Mouse (Mus musculus): Measurements from ENCODE around the gene Wapl. TPM values are rescaled to one million over a fixed set of nuclear protein-coding genes. Genes with fewer than 3 reads are reported as not detected.

Gene Wapl
- 24.9 and 26.3 TPM in 2 replicates for polyA plus RNA-seq (2015; fragmentation: Nextera tagmentation; extraction: Ambion mirVana)

- no peaks in the 10 kb centered on the region for H3K9me3 ChIP-seq
- WGBS: under 1% methylated on average over 82 of the region's 90 CpGs
- peak; percentile 100 for ATAC-seq (ENCODE audit: low FRiP score, low read depth)
- H3K9ac ChIP-seq: peak within 1 kb of the TSS; percentile 99
- H3K36me3 ChIP-seq: peaks cover 10% of the 10 kb centered on the region
- H3K27ac ChIP-seq: peak within 1 kb of the TSS; percentile 90
- peaks cover 12% of the 10 kb centered on the region for H3K4me1 ChIP-seq
- H3K4me3 ChIP-seq: peak within 1 kb of the TSS; percentile 98
- H3K4me2 ChIP-seq (replicated peaks): peak within 1 kb of the TSS; percentile 79
- no peaks in the 10 kb centered on the region for H3K27me3 ChIP-seq
Measured at GRCm38 (mm10) chr14:34673395-34674228, at the start of gene Wapl. Gene Wapl, plus strand, starts transcription at chr14:34673928.

GRCm38 (mm10) chr14:34626824-34627223 is 46.9 kb upstream of the Wapl start:
- H3K4me2 ChIP-seq (replicated peaks): no peak overlapping the region
- H3K36me3 ChIP-seq: no peaks in the 10 kb centered on the region
- 85% methylated on average over 7 of the region's 7 CpGs for WGBS
- no peak overlapping the region for H3K4me3 ChIP-seq
- no peak overlapping the region for H3K9ac ChIP-seq
- no peak overlapping the region for H3K27ac ChIP-seq
- no peak for ATAC-seq (ENCODE audit: low FRiP score, low read depth)
- no peaks in the 10 kb centered on the region for H3K9me3 ChIP-seq
- no peaks in the 10 kb centered on the region for H3K27me3 ChIP-seq
- H3K4me1 ChIP-seq: no peaks in the 10 kb centered on the region

- Histone ChIP-seq H3K27ac (no peak overlapping the region), H3K36me3 (no peaks in the 10 kb centered on the region), H3K4me2 (replicated peaks) (no peak overlapping the region), H3K9ac (no peak overlapping the region), H3K4me3 (no peak overlapping the region), H3K4me1 (no peaks in the 10 kb centered on the region), H3K9me3 (no peaks in the 10 kb centered on the region), H3K27me3 (no peaks in the 10 kb centered on the region)
- WGBS: 74% methylated on average over 10 of the region's 10 CpGs
- no peak for ATAC-seq (ENCODE audit: low FRiP score, low read depth)
Measured at GRCm38 (mm10) chr14:34632722-34633448, 40.8 kb upstream of the Wapl start.

GRCm38 (mm10) chr14:34635192-34635591 is 38.5 kb upstream of the Wapl start:
- no peaks in the 10 kb centered on the region for H3K36me3 ChIP-seq
- no peaks in the 10 kb centered on the region for H3K9me3 ChIP-seq
- no peak for ATAC-seq (ENCODE audit: low FRiP score, low read depth)
- WGBS: 35% methylated on average over 7 of the region's 7 CpGs
- H3K4me3 ChIP-seq: no peak overlapping the region
- H3K27ac ChIP-seq: no peak overlapping the region
- no peak overlapping the region for H3K4me2 ChIP-seq (replicated peaks)
- H3K4me1 ChIP-seq: no peaks in the 10 kb centered on the region
- no peak overlapping the region for H3K9ac ChIP-seq
- no peaks in the 10 kb centered on the region for H3K27me3 ChIP-seq

GRCm38 (mm10) chr14:34635721-34636120 is 38.0 kb upstream of the Wapl start:
- WGBS: 89% methylated on average over 6 of the region's 6 CpGs
- no peaks in the 10 kb centered on the region for H3K36me3 ChIP-seq
- no peaks in the 10 kb centered on the region for H3K9me3 ChIP-seq
- no peak overlapping the region for H3K27ac ChIP-seq
- ATAC-seq (ENCODE audit: low FRiP score, low read depth): no peak
- no peaks in the 10 kb centered on the region for H3K4me1 ChIP-seq
- no peak overlapping the region for H3K4me3 ChIP-seq
- no peak overlapping the region for H3K4me2 ChIP-seq (replicated peaks)
- H3K27me3 ChIP-seq: no peaks in the 10 kb centered on the region
- no peak overlapping the region for H3K9ac ChIP-seq

- Histone ChIP-seq H3K9ac (no peak overlapping the region), H3K36me3 (no peaks in the 10 kb centered on the region), H3K27me3 (no peaks in the 10 kb centered on the region), H3K9me3 (no peaks in the 10 kb centered on the region), H3K4me2 (replicated peaks) (no peak overlapping the region), H3K4me1 (no peaks in the 10 kb centered on the region), H3K4me3 (no peak overlapping the region), H3K27ac (no peak overlapping the region)
- 66% methylated on average over 7 of the region's 7 CpGs for WGBS
- no peak for ATAC-seq (ENCODE audit: low FRiP score, low read depth)
Measured at GRCm38 (mm10) chr14:34644140-34644539, 29.6 kb upstream of the Wapl start.

GRCm38 (mm10) chr14:34647870-34648475 is 25.8 kb upstream of the Wapl start:
- no peaks in the 10 kb centered on the region for H3K36me3 ChIP-seq
- no peaks in the 10 kb centered on the region for H3K27me3 ChIP-seq
- no peaks in the 10 kb centered on the region for H3K9me3 ChIP-seq
- no peak for ATAC-seq (ENCODE audit: low FRiP score, low read depth)
- H3K4me2 ChIP-seq (replicated peaks): no peak overlapping the region
- no peak overlapping the region for H3K27ac ChIP-seq
- H3K4me1 ChIP-seq: no peaks in the 10 kb centered on the region
- no peak overlapping the region for H3K9ac ChIP-seq
- no peak overlapping the region for H3K4me3 ChIP-seq
- WGBS: 82% methylated on average over 8 of the region's 8 CpGs

- no peak for ATAC-seq (ENCODE audit: low FRiP score, low read depth)
- 91% methylated on average over 5 of the region's 5 CpGs for WGBS
- Histone ChIP-seq H3K4me3 (no peak overlapping the region), H3K36me3 (no peaks in the 10 kb centered on the region), H3K4me1 (peaks cover 11% of the 10 kb centered on the region), H3K9ac (no peak overlapping the region), H3K27me3 (peaks cover 34% of the 10 kb centered on the region), H3K9me3 (0 out of 2 replicates have a peak, but pooled peaks cover 7% of the 10 kb centered on the region), H3K27ac (no peak overlapping the region), H3K4me2 (replicated peaks) (no peak overlapping the region)
Measured at GRCm38 (mm10) chr14:34657131-34657530, 16.6 kb upstream of the Wapl start.

GRCm38 (mm10) chr14:34660351-34660787 is 13.4 kb upstream of the Wapl start:
- WGBS: 47% methylated on average over 7 of the region's 7 CpGs
- H3K9me3 ChIP-seq: 0 out of 2 replicates have a peak, but pooled peaks cover 7% of the 10 kb centered on the region
- H3K27me3 ChIP-seq: peaks cover 56% of the 10 kb centered on the region
- no peak overlapping the region for H3K4me2 ChIP-seq (replicated peaks)
- no peaks in the 10 kb centered on the region for H3K36me3 ChIP-seq
- no peak overlapping the region for H3K4me3 ChIP-seq
- H3K27ac ChIP-seq: no peak overlapping the region
- ATAC-seq (ENCODE audit: low FRiP score, low read depth): no peak
- peaks cover 13% of the 10 kb centered on the region for H3K4me1 ChIP-seq
- H3K9ac ChIP-seq: no peak overlapping the region

GRCm38 (mm10) chr14:34660788-34661591 is 12.7 kb upstream of the Wapl start:
- Histone ChIP-seq H3K27me3 (peaks cover 56% of the 10 kb centered on the region), H3K9ac (0 out of 2 replicates have a peak overlapping the region, but pooled peaks have one; percentile 61), H3K4me1 (peaks cover 13% of the 10 kb centered on the region), H3K4me2 (replicated peaks) (peak overlapping the region; percentile 91), H3K36me3 (no peaks in the 10 kb centered on the region), H3K9me3 (0 out of 2 replicates have a peak, but pooled peaks cover 7% of the 10 kb centered on the region), H3K27ac (no peak overlapping the region), H3K4me3 (peak overlapping the region; percentile 53)
- WGBS: 11% methylated on average over 22 of the region's 22 CpGs
- no peak for ATAC-seq (ENCODE audit: low FRiP score, low read depth)

GRCm38 (mm10) chr14:34661621-34662477 is 11.9 kb upstream of the Wapl start:
- WGBS: under 1% methylated on average over 39 of the region's 39 CpGs
- H3K4me2 ChIP-seq (replicated peaks): peak overlapping the region; percentile 91
- H3K36me3 ChIP-seq: no peaks in the 10 kb centered on the region
- ATAC-seq (ENCODE audit: low FRiP score, low read depth): peak; percentile 55
- 0 out of 2 replicates have a peak, but pooled peaks cover 5% of the 10 kb centered on the region for H3K9me3 ChIP-seq
- H3K27me3 ChIP-seq: peaks cover 56% of the 10 kb centered on the region
- H3K27ac ChIP-seq: no peak overlapping the region
- H3K4me1 ChIP-seq: peaks cover 13% of the 10 kb centered on the region
- H3K9ac ChIP-seq: peak overlapping the region; percentile 61
- H3K4me3 ChIP-seq: peak overlapping the region; percentile 53

Data from limb, embryonic 13.5 days (tissue).